Mouse (Mus musculus) cerebellum, adult 9-11 months (tissue): Measurements from ENCODE around the gene Zfp366.

Experiments
- DNase-seq: peaks from one replicate; pipeline ENCODE4 v3.0.0; 2022

Zfp366 gene

DNA sequence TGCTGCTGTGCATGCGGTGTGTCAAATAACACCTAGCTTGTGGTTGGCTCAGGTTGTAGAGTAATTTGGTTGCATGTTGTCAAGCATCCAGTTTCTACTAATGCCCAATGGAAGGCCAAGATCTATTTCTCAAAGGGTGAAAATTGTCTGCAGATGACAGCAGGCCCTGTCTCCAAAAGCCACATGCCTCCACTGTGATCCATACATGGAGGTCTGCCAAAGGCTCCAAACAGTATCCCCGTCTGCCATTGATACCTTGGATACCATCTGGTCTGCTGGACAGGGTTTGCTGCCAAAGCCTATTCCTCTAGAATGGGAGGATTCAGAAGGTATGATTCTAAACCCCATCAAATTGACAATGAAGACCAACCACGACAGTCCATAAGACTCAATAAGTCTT, 74.1 kb downstream of the Zfp366 start:
- DNase-seq: peak; percentile 87

DNA sequence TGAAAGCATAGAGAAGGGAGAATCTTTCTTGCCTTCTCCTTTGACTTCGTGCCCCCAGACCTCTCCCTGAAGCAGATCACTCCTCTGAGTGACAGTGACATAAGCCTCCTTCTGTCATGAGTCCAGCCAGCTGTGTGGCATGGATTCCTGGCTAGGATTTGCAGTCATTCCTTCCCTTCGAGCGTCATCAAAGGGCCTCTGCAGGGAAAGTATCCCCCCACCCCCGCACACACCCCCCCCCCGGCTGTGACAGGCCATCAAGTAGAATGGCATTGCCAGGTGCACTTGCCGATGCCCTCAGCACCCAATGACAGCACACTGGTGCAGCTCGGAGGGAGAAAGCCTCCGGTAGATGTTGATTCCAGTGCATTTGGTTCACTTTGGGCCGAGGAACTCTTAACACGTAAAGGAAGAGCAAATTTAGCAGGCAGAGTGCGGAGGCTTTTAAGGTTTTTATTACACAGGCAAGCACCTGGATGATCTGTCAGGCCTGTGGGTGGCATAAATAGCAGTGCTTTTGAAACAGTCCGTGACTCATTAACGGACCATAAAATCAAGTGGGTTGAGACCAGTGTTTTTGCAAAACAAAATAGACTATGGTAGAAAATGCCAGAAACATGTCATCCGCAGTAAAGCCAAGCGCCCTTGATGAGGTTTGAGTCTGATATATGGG, 75.0 kb downstream of the Zfp366 start:
- DNase-seq: no peak

DNA sequence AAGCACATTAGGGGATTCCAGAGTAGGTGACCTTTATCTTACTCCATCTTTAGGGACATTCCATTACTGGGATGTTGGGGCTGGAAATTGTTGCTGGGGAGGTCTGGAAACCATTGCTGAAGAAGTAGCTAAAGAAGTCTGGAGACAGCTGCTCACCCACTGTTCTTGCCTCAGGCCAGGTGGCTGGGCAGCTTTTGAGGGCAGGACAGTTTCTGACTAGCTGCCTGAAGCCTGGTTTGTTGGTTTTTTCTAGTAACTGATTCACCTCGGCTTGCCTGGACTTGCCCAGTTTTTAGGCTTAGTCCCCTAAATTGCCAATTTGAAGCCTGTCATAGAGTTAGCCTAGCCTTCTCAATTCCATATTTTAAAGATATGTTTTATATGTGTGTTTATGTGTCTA, 77.8 kb downstream of the Zfp366 start:
- DNase-seq: no peak

DNA sequence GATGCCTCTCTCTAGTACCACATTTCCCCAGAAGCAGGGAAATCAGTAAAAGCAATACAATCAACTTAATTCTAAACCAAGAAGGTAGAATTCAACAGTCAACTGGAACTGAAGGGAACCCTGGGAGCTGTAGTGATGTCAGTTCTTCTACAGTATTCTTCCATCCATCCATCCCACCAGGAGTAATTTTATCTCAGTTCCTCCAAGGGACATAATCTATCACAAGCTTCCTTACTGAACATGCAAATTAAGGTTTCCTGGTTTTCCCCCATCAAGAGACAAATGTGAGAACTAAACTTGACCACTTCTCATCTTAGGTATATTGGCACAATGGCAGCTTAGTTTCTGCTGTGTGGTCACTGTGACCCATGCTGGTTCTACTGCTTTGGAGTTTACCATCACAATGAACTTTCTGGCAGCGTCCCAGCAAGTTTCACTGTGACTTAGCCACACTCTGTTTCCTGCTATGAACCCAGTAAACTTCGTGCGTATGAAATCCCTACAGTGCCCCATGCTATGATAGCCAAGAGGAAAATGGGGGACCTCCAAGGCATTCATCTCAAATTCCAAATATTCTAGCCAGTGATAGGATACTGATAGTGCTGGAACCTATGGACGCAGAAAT, 78.6 kb downstream of the Zfp366 start:
- DNase-seq: no peak

DNA sequence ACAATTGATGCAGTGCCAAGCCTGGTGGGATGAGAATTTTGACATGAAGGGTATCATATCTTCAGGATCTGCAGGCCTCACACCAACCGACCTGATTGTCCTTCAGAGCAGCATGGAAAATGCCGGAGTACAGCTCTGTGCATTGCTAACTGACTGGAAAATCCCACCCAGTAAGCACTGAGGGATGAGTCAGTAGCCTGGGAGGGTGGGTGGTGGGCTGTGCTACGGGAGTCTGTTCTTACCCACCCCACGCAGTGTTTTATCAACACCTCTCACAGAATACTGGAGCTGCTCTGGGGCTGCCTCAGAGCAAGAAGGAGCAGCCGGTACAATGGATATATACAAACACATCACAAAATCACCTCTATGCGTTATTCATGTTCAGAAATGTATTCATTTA, 79.9 kb downstream of the Zfp366 start:
- DNase-seq: no peak

DNA sequence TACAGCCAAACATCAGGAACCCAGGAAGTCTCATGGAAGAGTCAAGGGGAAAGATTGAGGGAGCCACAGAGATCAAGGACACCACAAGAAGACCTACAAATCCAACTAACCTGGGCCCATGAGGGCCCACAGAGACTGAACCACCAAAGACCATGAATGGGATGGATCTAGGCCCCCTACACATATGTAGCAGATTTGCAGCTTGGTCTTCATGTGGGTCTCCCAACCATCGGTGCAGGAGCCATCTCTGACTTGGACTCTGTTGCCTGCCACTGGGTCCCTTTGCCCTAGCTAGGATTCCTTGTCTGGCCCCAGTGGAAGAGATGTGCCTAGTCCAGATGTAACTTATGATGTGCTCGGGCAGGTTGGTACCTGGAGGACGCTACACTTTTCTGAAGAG, 87.4 kb downstream of the Zfp366 start:
- DNase-seq: no peak

DNA sequence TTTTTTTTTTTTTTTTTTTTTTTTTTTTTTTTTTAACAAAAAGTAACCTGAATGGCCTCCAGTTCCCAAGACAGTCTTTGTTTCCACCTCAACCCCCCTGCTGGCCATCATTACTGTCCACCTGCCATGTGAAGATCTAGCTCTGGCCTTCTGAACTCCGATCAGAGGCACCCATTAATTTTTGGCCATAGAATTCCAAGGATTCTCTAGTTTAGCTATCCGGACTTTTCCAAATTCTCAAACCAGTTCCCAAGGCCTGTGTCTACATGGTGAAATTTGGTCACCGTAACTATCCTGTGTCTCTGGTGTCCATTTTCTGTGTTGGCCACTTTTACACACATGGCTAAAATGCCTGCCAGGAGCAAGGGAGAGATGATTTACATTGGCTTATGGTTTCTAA, 92.9 kb downstream of the Zfp366 start:
- no peak for DNase-seq

DNA sequence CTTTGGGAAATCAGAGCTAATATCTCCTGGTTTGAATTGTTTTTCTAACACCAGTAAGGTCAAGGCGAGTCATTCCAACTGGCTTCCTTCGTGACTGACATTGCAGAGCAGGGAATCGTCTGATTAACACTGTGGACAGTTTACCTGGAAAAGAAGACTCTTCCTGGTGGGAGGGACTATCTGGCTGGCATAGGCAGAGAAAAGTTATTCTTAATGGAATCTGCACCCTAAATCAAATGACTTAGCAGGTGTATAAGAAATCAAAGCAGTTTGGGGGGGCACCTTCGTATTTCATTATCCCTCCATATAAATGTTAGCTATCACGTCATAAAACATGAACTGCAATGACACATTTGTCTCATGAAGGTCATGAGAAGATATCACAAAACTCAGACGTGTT, 93.9 kb downstream of the Zfp366 start:
- DNase-seq: no peak

DNA sequence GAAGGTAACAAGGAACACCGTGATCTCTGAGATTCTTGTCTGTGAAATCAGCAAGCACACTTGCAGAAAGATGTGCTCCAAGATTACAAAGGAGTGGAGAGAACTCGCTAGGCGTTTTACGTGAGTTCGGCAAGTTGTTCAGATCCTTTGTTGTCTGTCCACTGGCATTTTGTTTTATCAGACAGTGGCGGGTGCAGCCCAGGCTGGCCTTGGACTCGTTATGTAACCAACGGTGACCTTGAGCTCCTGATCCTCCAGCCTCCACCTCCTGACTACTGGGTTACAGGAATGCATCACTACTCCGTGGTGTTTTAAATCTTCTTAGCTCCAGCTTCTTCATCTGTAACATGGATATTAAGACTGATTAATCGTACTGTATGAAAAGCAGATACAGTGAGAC, 94.7 kb downstream of the Zfp366 start:
- DNase-seq: no peak

DNA sequence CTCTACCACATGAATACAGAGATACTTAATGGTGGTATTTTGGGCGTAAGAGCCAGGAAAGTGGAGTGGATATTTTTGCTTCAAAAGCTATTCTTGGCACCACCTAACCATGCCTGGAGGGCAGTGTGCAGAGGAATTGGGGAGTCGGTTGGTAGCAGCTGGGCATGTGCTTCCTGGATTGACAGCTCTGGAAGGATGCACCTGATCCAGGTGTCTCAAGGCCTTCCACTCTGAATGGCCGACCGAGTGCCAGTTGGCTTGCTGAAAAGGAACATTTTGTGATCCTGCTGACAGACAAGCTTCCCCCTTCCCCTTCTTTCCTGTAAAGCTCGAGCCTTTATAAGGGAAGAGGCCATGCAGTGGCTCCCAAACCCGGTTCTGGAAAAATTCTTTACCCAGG, 98.3 kb downstream of the Zfp366 start:
- DNase-seq: no peak

DNA sequence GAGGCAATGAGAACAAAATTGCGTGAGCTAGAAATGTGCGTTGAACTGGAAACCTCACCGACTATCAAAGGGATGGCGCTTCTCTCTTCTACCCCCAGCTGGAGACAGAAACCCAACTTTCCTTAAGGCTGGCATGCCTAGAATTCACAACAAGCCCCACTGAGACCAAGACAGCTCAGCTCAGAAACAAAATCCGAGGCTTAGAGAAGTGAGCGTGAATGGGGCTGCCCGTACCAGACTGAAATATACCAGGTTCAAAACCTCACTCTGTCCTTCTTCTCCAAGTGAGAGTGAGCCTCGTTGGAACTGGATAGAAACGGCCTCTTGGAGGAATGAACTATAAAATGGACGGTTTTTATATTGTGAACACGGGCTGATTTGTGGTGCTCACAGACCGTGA, 99.3 kb downstream of the Zfp366 start:
- no peak for DNase-seq

DNA sequence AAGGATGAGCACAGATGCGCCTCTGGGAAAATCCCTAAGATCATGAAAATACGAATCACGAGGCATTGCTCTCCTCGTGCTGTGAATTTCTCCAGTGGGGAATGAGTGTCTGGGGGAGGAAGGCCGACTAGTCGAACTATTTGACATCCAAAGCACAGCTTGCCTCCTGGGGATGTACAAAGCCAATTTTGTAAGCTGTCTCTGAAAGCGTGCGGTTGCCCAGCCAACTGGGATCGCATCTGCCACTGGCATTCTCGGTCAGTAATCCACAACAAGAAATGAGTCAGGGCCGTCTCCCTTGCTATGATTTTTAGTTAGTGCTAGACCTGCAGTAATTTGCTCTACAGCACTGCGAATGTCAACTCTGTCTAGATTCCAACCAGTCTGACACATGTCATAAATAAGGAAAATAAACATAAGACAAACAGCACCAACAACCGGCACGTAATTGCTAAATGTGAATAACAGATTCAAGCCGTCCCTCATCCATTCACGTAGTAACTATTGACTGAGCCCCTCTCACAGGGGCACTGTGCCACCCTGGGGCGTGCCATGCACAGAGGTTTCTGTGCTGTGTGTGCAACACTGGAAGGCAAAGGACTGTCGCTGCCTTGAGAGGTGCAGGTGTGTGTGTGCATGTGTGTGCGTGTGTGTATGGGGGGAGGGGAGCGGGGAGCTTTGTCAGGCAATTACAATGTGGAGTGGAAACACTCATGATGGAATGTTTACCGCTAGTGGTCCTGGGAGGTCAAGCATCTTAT, 100.0 kb downstream of the Zfp366 start:
- DNase-seq: peak; percentile 40

DNA sequence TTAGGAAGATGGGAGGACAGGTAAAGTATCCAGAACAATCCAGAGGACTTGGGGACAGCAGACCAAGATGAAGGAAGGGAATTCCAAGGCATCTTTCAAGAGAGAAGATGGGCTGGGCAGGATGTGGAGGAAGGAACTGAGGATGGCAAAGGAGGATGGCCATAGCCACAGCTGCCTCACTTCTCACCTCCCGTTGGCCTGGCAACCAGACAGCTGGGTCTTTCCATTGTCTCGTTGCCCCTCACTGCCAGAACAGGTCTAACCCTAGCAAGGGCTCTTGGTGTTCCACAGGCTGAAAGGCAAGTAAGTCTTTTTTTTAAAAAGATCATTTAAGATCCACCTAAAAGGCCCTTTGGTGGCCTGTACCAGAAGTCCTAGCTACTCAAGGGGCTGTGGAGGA, 100.6 kb downstream of the Zfp366 start:
- no peak for DNase-seq

DNA sequence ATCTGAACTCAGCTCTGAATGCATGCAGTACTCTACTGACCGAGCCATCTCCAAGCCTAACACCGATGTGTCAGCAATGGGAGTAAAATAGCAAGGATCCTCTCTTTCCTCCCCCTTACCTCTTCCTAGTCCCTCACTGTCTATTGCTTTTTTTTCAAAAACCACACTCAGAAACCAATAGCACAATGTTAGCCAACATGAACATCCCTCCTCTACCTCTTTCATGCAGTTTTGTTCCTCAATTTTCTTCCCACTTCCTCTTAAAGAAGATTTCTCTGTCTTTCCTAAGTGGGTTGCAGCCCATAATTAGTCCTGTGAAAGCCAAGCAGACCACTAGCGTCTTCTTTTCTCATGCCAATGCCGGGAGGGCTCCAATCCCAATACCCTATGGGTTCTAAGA, 102.6 kb downstream of the Zfp366 start:
- no peak for DNase-seq

DNA sequence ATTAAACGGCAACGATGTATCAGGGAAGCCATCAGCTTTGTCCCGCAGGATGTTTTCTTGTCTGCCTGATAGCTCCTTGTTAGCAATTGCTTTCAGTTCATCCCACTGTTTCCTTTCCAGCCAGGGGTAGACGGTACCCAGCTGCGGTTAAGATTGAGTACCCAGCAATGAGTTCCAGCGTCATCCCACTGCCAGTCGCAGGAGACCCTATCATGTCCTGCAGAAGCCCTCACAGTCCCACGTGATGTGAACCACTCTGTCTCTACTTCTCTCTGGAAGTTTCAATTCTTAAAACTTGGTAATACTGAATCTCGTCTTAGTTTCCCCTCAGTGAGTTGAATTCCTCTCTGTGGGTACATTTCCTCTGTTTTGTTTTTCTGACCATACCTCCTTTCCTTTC, 103.2 kb downstream of the Zfp366 start:
- DNase-seq: no peak

DNA sequence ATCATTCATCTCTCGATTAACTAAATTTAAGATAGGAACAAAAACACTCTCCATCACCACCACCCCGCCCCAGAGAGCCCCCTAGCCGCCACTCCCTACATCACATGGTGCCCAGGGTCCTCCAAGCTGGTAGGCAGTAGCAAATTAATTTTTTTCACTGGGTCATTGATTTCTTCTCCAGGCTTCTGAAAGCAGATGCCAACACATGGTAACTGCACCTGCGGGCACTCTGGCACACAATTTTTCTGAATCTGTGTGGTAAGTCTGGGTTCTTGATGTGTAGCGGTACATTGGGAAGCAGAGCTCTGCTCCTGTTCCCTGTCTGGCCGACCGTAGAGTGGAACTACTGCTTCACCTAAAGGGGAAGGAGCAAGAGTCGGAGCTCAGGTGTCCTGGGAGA, 106.1 kb downstream of the Zfp366 start:
- no peak for DNase-seq

DNA sequence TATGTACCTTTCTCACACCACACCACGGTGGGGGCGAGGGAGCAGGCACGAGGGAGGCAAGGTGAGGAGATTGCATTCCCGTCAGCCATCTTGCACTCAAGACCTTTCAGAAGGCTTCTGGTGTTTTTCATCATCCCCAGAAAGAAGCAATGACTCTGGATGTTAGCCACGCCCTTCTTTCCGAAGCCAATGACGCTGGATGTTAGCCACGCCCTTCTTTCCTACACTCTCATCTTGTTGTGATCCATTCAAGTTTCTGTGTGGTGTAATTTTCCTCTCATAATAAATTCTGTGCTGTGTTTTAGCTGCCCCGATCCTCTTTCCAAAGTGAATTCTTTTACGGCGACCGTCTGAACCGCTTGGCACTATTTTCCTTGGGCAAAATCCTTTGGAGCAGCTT, 109.6 kb downstream of the Zfp366 start:
- DNase-seq: no peak

DNA sequence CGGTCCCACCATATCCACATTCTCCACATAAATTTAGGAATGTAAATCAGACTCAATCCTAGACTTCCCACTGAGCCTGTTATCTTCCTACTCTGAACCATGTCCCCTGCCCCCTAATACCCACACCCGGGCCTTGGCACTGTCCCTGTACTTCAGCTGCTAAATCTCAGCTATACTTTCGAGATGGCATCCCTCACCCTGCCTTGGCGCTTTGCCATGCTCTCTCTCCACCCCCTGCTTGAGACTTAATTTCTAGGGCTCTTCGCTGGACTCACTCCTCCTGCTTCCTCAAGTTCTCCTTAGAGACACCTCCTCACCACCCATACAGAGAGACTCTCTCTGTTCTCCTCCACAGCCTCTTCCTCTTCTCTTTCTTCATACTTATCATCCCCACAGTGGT, 115.3 kb downstream of the Zfp366 start:
- no peak for DNase-seq
